Mouse (Mus musculus) erythroblast, embryonic 14.5 days (primary cell): Measurements from ENCODE around the gene Pnliprp1.

Source experiments
- GATA1 ChIP-seq: IDR thresholded peaks from 2 replicates; pipeline ENCODE4 v1.6.1; 2012; ENCODE audit warnings: low read length, inconsistent platforms, mixed read lengths
- TAL1 ChIP-seq: IDR thresholded peaks from 3 replicates; pipeline ENCODE4 v1.6.1; 2012; ENCODE audit warnings: low read length, inconsistent platforms, mixed read lengths

GRCm38 (mm10) chr19:58762848-58763541 is 34.3 kb downstream of the Pnliprp1 start:
- no peak for TF ChIP-seq GATA1
- TF ChIP-seq TAL1, result no peak
